Mouse (Mus musculus): ENCODE results near the gene Teddm1a. TPM values are rescaled to one million over a fixed set of nuclear protein-coding genes. Genes with fewer than 3 reads are reported as not detected.

Teddm1a gene
- polyA plus RNA-seq, 1 experiment from 2014 or later = not detected

- no peaks in the 10 kb centered on the region for H3K27me3 ChIP-seq (ENCODE audit: control insufficient read depth, insufficient read depth, low read length)
- ATAC-seq (ENCODE audit: low FRiP score) (no peak), DNase-seq (ENCODE audit: low spot score) (no peak)
- no peak overlapping the region for H3K4me2 ChIP-seq (replicated peaks; ENCODE audit: low read depth, low read length)
- no peak overlapping the region for H3K4me3 ChIP-seq (ENCODE audit: low read depth, low read length)
- H3K27ac ChIP-seq (ENCODE audit: low read depth, low read length) = no peak overlapping the region
- H3K4me1 ChIP-seq (replicated peaks; ENCODE audit: control insufficient read depth, insufficient read depth, low read length) = no peaks in the 10 kb centered on the region
- WGBS = 43% methylated on average over 17 of the region's 17 CpGs
- H3K9me3 ChIP-seq (ENCODE audit: control insufficient read depth, low read length) = no peaks in the 10 kb centered on the region
- H3K9ac ChIP-seq (ENCODE audit: low read depth, low read length) = no peak overlapping the region
- H3K36me3 ChIP-seq (ENCODE audit: control insufficient read depth, insufficient read depth, low read length) = no peaks in the 10 kb centered on the region
These were observed 5.4 kb upstream of the Teddm1a start for GRCm38 (mm10) chr1:153886024-153886633.

- Histone ChIP-seq H3K4me2 (replicated peaks; ENCODE audit: low read depth, low read length) (no peak overlapping the region), H3K9me3 (ENCODE audit: control insufficient read depth, low read length) (no peaks in the 10 kb centered on the region), H3K27ac (ENCODE audit: low read depth, low read length) (no peak overlapping the region), H3K27me3 (ENCODE audit: control insufficient read depth, insufficient read depth, low read length) (no peaks in the 10 kb centered on the region), H3K9ac (ENCODE audit: low read depth, low read length) (no peak overlapping the region), H3K4me1 (replicated peaks; ENCODE audit: control insufficient read depth, insufficient read depth, low read length) (no peaks in the 10 kb centered on the region), H3K36me3 (ENCODE audit: control insufficient read depth, insufficient read depth, low read length) (no peaks in the 10 kb centered on the region), H3K4me3 (ENCODE audit: low read depth, low read length) (no peak overlapping the region)
- no peak for ATAC-seq (ENCODE audit: low FRiP score)
- WGBS = 94% methylated on average over 10 of the region's 10 CpGs
- DNase-seq (ENCODE audit: low spot score) = no peak
These were observed 1.4 kb upstream of the Teddm1a start for GRCm38 (mm10) chr1:153890121-153890520.

- Histone ChIP-seq H3K4me2 (replicated peaks; ENCODE audit: low read depth, low read length) (no peak overlapping the region), H3K4me3 (ENCODE audit: low read depth, low read length) (no peak overlapping the region)
- 66% methylated on average over 2 of the region's 2 CpGs for WGBS
These were observed 2.2 kb downstream of the Teddm1a start for GRCm38 (mm10) chr1:153893746-153894145.

GRCm38 (mm10) chr1:153894201-153894893 is 2.8 kb downstream of the Teddm1a start:
- H3K4me1 ChIP-seq (replicated peaks; ENCODE audit: control insufficient read depth, insufficient read depth, low read length) = no peaks in the 10 kb centered on the region
- no peaks in the 10 kb centered on the region for H3K27me3 ChIP-seq (ENCODE audit: control insufficient read depth, insufficient read depth, low read length)
- ATAC-seq (ENCODE audit: low FRiP score) (no peak), DNase-seq (ENCODE audit: low spot score) (no peak)
- no peaks in the 10 kb centered on the region for H3K36me3 ChIP-seq (ENCODE audit: control insufficient read depth, insufficient read depth, low read length)
- no peak overlapping the region for H3K4me2 ChIP-seq (replicated peaks; ENCODE audit: low read depth, low read length)
- no peaks in the 10 kb centered on the region for H3K9me3 ChIP-seq (ENCODE audit: control insufficient read depth, low read length)
- H3K27ac ChIP-seq (ENCODE audit: low read depth, low read length) = no peak overlapping the region
- H3K4me3 ChIP-seq (ENCODE audit: low read depth, low read length) = no peak overlapping the region
- H3K9ac ChIP-seq (ENCODE audit: low read depth, low read length) = no peak overlapping the region
- 66% methylated on average over 8 of the region's 8 CpGs for WGBS

More at GRCm38 (mm10) chr1:153893746-153894145, 2.2 kb downstream of the Teddm1a start:
- Histone ChIP-seq H3K4me1 (replicated peaks; ENCODE audit: control insufficient read depth, insufficient read depth, low read length) (no peaks in the 10 kb centered on the region), H3K27me3 (ENCODE audit: control insufficient read depth, insufficient read depth, low read length) (no peaks in the 10 kb centered on the region), H3K9ac (ENCODE audit: low read depth, low read length) (no peak overlapping the region), H3K9me3 (ENCODE audit: control insufficient read depth, low read length) (no peaks in the 10 kb centered on the region), H3K36me3 (ENCODE audit: control insufficient read depth, insufficient read depth, low read length) (no peaks in the 10 kb centered on the region), H3K27ac (ENCODE audit: low read depth, low read length) (no peak overlapping the region)
- ATAC-seq (ENCODE audit: low FRiP score) (no peak), DNase-seq (ENCODE audit: low spot score) (no peak)

- H3K27me3 ChIP-seq (ENCODE audit: control insufficient read depth, insufficient read depth, low read length) = no peaks in the 10 kb centered on the region
- no peaks in the 10 kb centered on the region for H3K4me1 ChIP-seq (replicated peaks; ENCODE audit: control insufficient read depth, insufficient read depth, low read length)
- H3K9me3 ChIP-seq (ENCODE audit: control insufficient read depth, low read length) = no peaks in the 10 kb centered on the region
- H3K27ac ChIP-seq (ENCODE audit: low read depth, low read length) = no peak overlapping the region
- no peaks in the 10 kb centered on the region for H3K36me3 ChIP-seq (ENCODE audit: control insufficient read depth, insufficient read depth, low read length)
- no peak overlapping the region for H3K4me2 ChIP-seq (replicated peaks; ENCODE audit: low read depth, low read length)
- H3K4me3 ChIP-seq (ENCODE audit: low read depth, low read length) = no peak overlapping the region
- ATAC-seq (ENCODE audit: low FRiP score) = no peak
- 40% methylated on average over 5 of the region's 5 CpGs for WGBS
- no peak overlapping the region for H3K9ac ChIP-seq (ENCODE audit: low read depth, low read length)
- peak; percentile 86 for DNase-seq (ENCODE audit: low spot score)
These were observed 3.4 kb downstream of the Teddm1a start for GRCm38 (mm10) chr1:153894979-153895378.

- no peak for ATAC-seq (ENCODE audit: low FRiP score)
- WGBS = 81% methylated on average over 8 of the region's 8 CpGs
These were observed 5.7 kb downstream of the Teddm1a start for GRCm38 (mm10) chr1:153897196-153897595.

GRCm38 (mm10) chr1:153898989-153899730 is 7.6 kb downstream of the Teddm1a start:
- DNase-seq (ENCODE audit: low spot score) = no peak
- peaks cover 4% of the 10 kb centered on the region; the same call in 1 of the 2 replicates for H3K36me3 ChIP-seq (ENCODE audit: control insufficient read depth, insufficient read depth, low read length)
- 21% methylated on average over 22 of the region's 22 CpGs for WGBS

More at GRCm38 (mm10) chr1:153897196-153897595, 5.7 kb downstream of the Teddm1a start:
- H3K36me3 ChIP-seq (ENCODE audit: control insufficient read depth, insufficient read depth, low read length) = no peaks in the 10 kb centered on the region
- H3K4me2 ChIP-seq (replicated peaks; ENCODE audit: low read depth, low read length) = no peak overlapping the region
- no peak overlapping the region for H3K9ac ChIP-seq (ENCODE audit: low read depth, low read length)
- no peak overlapping the region for H3K27ac ChIP-seq (ENCODE audit: low read depth, low read length)
- no peak overlapping the region for H3K4me3 ChIP-seq (ENCODE audit: low read depth, low read length)
- H3K27me3 ChIP-seq (ENCODE audit: control insufficient read depth, insufficient read depth, low read length) = no peaks in the 10 kb centered on the region
- no peaks in the 10 kb centered on the region for H3K9me3 ChIP-seq (ENCODE audit: control insufficient read depth, low read length)
- H3K4me1 ChIP-seq (replicated peaks; ENCODE audit: control insufficient read depth, insufficient read depth, low read length) = peaks cover 3% of the 10 kb centered on the region; the same call in 1 of the 2 replicates
- DNase-seq (ENCODE audit: low spot score) = no peak

GRCm38 (mm10) chr1:153899731-153900380 is 8.3 kb downstream of the Teddm1a start, which contains the start of the genes Glul and Teddm2:
Gene Glul, plus strand, starts transcription at chr1:153899944.
Gene Teddm2, minus strand, starts transcription at chr1:153900228.
- ATAC-seq (ENCODE audit: low FRiP score) (peak; percentile 96), DNase-seq (ENCODE audit: low spot score) (peak; percentile 96)
- Histone ChIP-seq H3K9me3 (ENCODE audit: control insufficient read depth, low read length) (no peaks in the 10 kb centered on the region), H3K36me3 (ENCODE audit: control insufficient read depth, insufficient read depth, low read length) (peaks cover 9% of the 10 kb centered on the region; the same call in 1 of the 2 replicates), H3K27ac (ENCODE audit: low read depth, low read length) (peak within 1 kb of the TSS; percentile 96), H3K4me2 (replicated peaks; ENCODE audit: low read depth, low read length) (peak within 1 kb of the TSS; percentile 59), H3K9ac (ENCODE audit: low read depth, low read length) (peak within 1 kb of the TSS; percentile 80), H3K4me3 (ENCODE audit: low read depth, low read length) (peak within 1 kb of the TSS; percentile 63), H3K4me1 (replicated peaks; ENCODE audit: control insufficient read depth, insufficient read depth, low read length) (peaks cover 3% of the 10 kb centered on the region; the same call in 1 of the 2 replicates), H3K27me3 (ENCODE audit: control insufficient read depth, insufficient read depth, low read length) (no peaks in the 10 kb centered on the region)
- whole genome bisulfite sequencing = under 1% methylated on average over 51 of the region's 51 CpGs

More at GRCm38 (mm10) chr1:153898989-153899730, 7.6 kb downstream of the Teddm1a start:
- H3K4me1 ChIP-seq (replicated peaks; ENCODE audit: control insufficient read depth, insufficient read depth, low read length) = peaks cover 3% of the 10 kb centered on the region; the same call in 1 of the 2 replicates
- peak overlapping the region; percentile 63 for H3K4me3 ChIP-seq (ENCODE audit: low read depth, low read length)
- H3K9ac ChIP-seq (ENCODE audit: low read depth, low read length) = peak overlapping the region; percentile 80
- ATAC-seq (ENCODE audit: low FRiP score) = peak; percentile 61
- H3K27ac ChIP-seq (ENCODE audit: low read depth, low read length) = peak overlapping the region; percentile 96
- H3K4me2 ChIP-seq (replicated peaks; ENCODE audit: low read depth, low read length) = peak overlapping the region; percentile 51
- H3K27me3 ChIP-seq (ENCODE audit: control insufficient read depth, insufficient read depth, low read length) = no peaks in the 10 kb centered on the region
- H3K9me3 ChIP-seq (ENCODE audit: control insufficient read depth, low read length) = no peaks in the 10 kb centered on the region

All from hindbrain, embryonic 11.5 days (tissue).